Mouse (Mus musculus) neural tube, embryonic 14.5 days (tissue): Measurements from ENCODE around the gene Iqgap1. TPM values are rescaled to one million over a fixed set of nuclear protein-coding genes. Genes with fewer than 3 reads are reported as not detected.

Source experiments
- ATAC-seq: fragments of 200-750 bp; cut with Nextera tagmentation; 2 replicates; pipeline ENCODE4 v1.8.0; 2017; ENCODE audit warnings: low read depth, mild to moderate bottlenecking, moderate TSS enrichment, moderate library complexity
- H3K27ac ChIP-seq: fragments of 300-500 bp; sonication (generic); 2 replicates; pipeline ENCODE4 v1.5.1; 2014; ENCODE audit warnings: low read depth, mild to moderate bottlenecking, control low read depth, low read length, moderate library complexity, mixed read lengths
- H3K27me3 ChIP-seq: fragments of 300-500 bp; sonication (generic); 2 replicates; pipeline ENCODE4 v1.6.1; 2014; ENCODE audit warnings: low read length; ENCODE audit not compliant: control insufficient read depth, insufficient read depth
- H3K36me3 ChIP-seq: fragments of 300-500 bp; sonication (generic); 2 replicates; pipeline ENCODE4 v1.6.1; 2014; ENCODE audit warnings: low read length, mixed read lengths; ENCODE audit not compliant: control insufficient read depth, insufficient read depth
- H3K4me1 ChIP-seq: fragments of 300-500 bp; sonication (generic); 2 replicates; pipeline ENCODE4 v1.6.1; 2014; ENCODE audit warnings: low read length; ENCODE audit not compliant: control insufficient read depth, insufficient read depth
- H3K4me2 ChIP-seq: fragments of 300-500 bp; sonication (generic); 2 replicates; pipeline ENCODE4 v1.6.1; 2014; ENCODE audit warnings: mild to moderate bottlenecking, low read depth, low read length, control low read depth
- H3K4me3 ChIP-seq: fragments of 300-500 bp; sonication (generic); 2 replicates; pipeline ENCODE4 v1.5.1; 2014; ENCODE audit warnings: low read depth, low read length, control low read depth, mixed read lengths
- H3K9ac ChIP-seq: fragments of 300-500 bp; sonication (generic); replicated peaks from 2 replicates; pipeline ENCODE4 v1.6.1; 2014; ENCODE audit warnings: low read depth, mild to moderate bottlenecking, control low read depth, low read length, mixed read lengths
- H3K9me3 ChIP-seq: fragments of 300-500 bp; sonication (generic); 2 replicates; pipeline ENCODE4 v1.6.1; 2016; ENCODE audit warnings: low read length; ENCODE audit not compliant: control insufficient read depth
- WGBS: fragments of 180-500 bp; shearing (Covaris S2); extraction: QIAGEN DNeasy Blood & Tissue Kit; methylation state at CpG from one replicate; pipeline ENCODE4 v1.1.7; 2014; 5-methylcytosine and 5-hydroxymethylcytosine counted together
- polyA plus RNA-seq: library from polyadenylated mRNA; unstranded; fragments of >200 nt; fragmentation: Nextera tagmentation; extraction: Ambion mirVana; gene quantifications from 2 replicates; pipeline ENCODE4 v1.2.1, GENCODE M21; 2014

Gene Iqgap1
- polyA plus RNA-seq, 1 experiment from 2014 or later = 15.8 TPM

DNA sequence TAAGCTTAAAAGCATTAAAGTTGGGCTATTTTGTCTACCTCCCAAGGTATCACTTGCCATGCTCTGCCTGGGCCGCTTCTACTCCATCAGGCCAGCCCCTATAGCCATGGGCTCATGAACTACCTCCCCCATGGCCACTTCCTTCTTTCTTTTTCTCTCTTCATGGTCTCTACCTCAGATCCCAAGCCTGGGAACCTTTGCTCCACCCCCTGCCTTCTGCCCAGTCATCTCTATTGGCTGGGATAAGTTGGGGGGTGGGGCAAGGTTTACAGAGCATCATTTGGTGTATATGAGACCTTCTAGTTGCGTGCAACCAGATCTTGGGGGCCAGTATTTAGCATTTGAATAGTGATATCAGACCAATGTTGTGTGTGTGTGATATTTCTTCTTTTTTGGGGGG is 36.7 kb upstream of the Iqgap1 start:
- peaks cover 25% of the 10 kb centered on the region; the same call in 1 of the 2 replicates for H3K36me3 ChIP-seq
- no peak overlapping the region for H3K9ac ChIP-seq
- H3K9me3 ChIP-seq = no peaks in the 10 kb centered on the region
- H3K27me3 ChIP-seq = no peaks in the 10 kb centered on the region
- H3K4me2 ChIP-seq = peak overlapping the region; percentile 78
- no peak for ATAC-seq
- H3K4me3 ChIP-seq = peak overlapping the region; percentile 72; the same call in 1 of the 2 replicates
- peaks cover 27% of the 10 kb centered on the region for H3K4me1 ChIP-seq
- 80% methylated on average over 2 of the region's 2 CpGs for WGBS
- H3K27ac ChIP-seq = no peak overlapping the region

DNA sequence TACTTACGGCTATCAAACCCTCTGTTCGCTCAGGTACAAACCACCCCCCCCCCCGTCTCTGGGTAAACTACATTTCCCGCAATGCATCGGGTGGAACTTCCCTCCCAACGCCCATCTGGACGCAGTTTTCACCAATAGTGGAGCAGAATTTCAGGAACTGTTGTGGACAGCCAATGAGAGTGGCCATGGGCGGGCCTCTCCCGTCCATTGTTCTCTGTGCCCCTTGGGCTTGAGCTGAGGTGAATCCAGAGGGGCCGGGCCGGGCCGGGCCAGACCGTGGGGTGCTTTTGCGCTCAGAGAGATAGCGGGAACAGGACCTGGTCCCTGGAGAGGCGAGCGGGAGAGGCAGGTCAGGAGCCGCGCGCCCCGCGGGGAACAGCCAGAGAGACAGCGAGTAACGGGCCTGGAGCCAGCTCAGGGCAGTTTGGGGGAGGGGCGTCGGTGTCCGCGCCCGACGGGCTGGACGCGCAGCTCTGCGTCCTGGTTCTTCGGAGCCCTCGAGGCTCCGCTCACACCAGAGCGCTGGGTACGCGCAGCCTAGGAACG is 35.0 kb upstream of the Iqgap1 start, which contains the start of gene Zscan2:
Gene Zscan2, plus strand, starts transcription at position 192 of the 546 bp plus-strand sequence.
- Histone ChIP-seq H3K9ac (peak within 1 kb of the TSS; percentile 94), H3K4me2 (peak within 1 kb of the TSS; percentile 78), H3K36me3 (peaks cover 16% of the 10 kb centered on the region; the same call in 1 of the 2 replicates), H3K4me1 (peaks cover 27% of the 10 kb centered on the region), H3K27me3 (no peaks in the 10 kb centered on the region), H3K9me3 (no peaks in the 10 kb centered on the region), H3K27ac (peak within 1 kb of the TSS; percentile 89), H3K4me3 (peak within 1 kb of the TSS; percentile 72)
- under 1% methylated on average over 40 of the region's 40 CpGs for WGBS
- ATAC-seq = peak; percentile 98

DNA sequence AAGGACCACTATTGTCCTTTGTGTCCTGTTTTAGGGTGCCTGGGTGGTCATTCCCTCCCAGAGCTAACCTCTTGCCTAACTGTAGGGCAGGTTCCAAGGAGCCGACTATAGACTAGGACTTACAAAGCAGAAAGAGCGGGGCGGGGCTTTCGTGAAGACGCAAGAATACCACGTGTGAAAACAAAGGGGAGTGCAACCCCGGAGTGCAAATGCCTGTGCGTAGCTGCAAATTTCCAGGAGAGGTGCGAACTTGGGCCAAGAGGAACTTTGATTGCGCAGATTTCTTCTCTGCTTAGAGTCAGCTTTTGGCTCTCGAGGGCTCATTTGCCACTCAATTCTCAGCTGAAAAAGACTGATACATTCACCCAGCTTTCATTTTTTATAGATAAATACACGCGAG is 34.5 kb upstream of the Iqgap1 start:
- Histone ChIP-seq H3K9ac (peak overlapping the region; percentile 94), H3K9me3 (no peaks in the 10 kb centered on the region), H3K27me3 (no peaks in the 10 kb centered on the region), H3K27ac (peak overlapping the region; percentile 41; the same call in 1 of the 2 replicates), H3K36me3 (peaks cover 12% of the 10 kb centered on the region; the same call in 1 of the 2 replicates), H3K4me1 (peaks cover 27% of the 10 kb centered on the region), H3K4me3 (peak overlapping the region; percentile 72), H3K4me2 (peak overlapping the region; percentile 78)
- 1% methylated on average over 13 of the region's 13 CpGs for WGBS
- peak; percentile 77 for ATAC-seq

DNA sequence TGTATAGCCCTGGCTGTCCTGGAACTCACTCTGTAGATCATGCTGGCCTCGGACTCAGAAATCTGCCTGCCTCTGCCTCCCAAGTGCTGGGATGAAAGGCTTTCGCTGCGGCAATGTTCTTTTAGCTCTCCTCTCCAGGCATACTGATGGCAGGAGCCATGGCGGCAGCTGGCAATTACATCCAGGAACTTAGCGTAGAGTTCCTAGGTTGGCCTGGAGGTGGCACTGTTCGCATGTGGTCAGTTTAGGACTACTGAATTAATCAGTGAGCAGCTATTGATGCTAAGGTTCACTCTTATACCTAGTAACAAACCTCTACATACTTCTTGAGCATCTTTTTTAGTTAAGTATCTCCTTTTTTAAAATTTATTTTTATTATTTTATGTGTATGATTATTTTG is 31.4 kb upstream of the Iqgap1 start:
- Histone ChIP-seq H3K4me3 (no peak overlapping the region), H3K4me2 (no peak overlapping the region), H3K9ac (no peak overlapping the region), H3K36me3 (no peaks in the 10 kb centered on the region), H3K4me1 (peaks cover 3% of the 10 kb centered on the region), H3K9me3 (no peaks in the 10 kb centered on the region), H3K27me3 (no peaks in the 10 kb centered on the region), H3K27ac (no peak overlapping the region)
- 38% methylated on average over 6 of the region's 6 CpGs for WGBS
- ATAC-seq = no peak

DNA sequence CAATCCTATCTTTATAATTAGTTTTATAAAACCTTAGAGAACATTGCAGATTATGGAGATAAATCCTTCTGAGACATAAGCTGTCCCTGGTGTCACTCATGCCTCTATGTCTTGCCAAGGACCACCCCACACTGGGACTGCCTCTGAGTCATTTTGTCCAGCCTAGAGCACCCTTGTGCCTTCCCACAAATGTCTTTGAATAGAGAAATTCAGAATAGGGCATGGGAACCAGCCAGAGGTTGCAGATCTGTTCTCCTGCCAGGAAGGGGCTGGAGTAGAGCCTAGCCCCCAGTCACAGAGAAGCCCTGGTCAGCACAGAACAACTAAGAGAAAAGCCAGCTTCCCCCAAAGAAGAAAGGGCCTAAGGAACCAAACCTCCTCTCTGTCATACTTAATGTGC is 29.5 kb upstream of the Iqgap1 start:
- H3K9me3 ChIP-seq = no peaks in the 10 kb centered on the region
- no peak overlapping the region for H3K27ac ChIP-seq
- no peak for ATAC-seq
- H3K4me3 ChIP-seq = no peak overlapping the region
- H3K4me2 ChIP-seq = no peak overlapping the region
- no peaks in the 10 kb centered on the region for H3K36me3 ChIP-seq
- no peaks in the 10 kb centered on the region for H3K27me3 ChIP-seq
- H3K4me1 ChIP-seq = no peaks in the 10 kb centered on the region
- no peak overlapping the region for H3K9ac ChIP-seq

DNA sequence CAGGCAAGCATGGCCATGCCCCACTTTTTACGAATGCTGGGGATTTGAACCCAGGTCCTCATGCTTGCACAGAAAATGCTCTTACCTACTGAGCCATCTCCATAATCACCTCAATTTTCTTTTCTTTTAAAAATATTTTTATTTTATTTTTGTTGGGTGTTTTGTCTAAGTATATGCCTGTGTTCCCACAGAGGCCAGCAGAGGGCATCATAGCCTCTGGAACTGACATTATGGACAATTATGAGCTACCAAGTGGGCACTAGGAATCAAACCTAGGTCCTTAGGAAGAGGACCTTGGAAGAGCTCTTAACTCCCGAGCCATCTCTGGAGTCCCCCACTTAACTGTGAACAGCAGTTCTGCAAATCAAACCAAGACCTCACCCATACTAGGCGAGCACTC is 27.4 kb upstream of the Iqgap1 start:
- Histone ChIP-seq H3K9me3 (no peaks in the 10 kb centered on the region), H3K27me3 (no peaks in the 10 kb centered on the region), H3K9ac (no peak overlapping the region), H3K36me3 (no peaks in the 10 kb centered on the region), H3K4me3 (no peak overlapping the region), H3K27ac (no peak overlapping the region), H3K4me2 (no peak overlapping the region), H3K4me1 (no peaks in the 10 kb centered on the region)
- ATAC-seq = no peak
- WGBS = 96% methylated on average over 3 of the region's 3 CpGs

DNA sequence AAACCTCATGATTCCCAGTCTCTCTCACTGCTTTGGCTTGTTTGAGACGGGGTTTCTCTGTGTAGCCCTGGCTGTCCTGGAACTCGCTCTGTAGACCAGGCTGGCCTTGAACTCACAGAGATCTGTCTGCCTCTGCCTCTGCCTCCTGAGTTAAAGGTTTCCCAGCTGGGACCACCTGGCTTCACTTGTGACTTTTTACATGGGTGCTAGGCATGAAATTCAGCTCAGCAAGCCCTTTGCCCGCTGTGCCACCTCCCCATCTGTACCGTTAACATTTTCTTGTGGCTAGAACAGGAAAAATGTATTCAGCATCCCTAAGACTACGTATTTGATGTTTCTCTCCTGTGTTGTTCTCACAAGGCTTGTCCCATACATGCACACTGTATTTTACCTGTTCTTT is 24.7 kb upstream of the Iqgap1 start:
- Histone ChIP-seq H3K4me1 (no peaks in the 10 kb centered on the region), H3K4me2 (no peak overlapping the region), H3K4me3 (no peak overlapping the region), H3K36me3 (no peaks in the 10 kb centered on the region), H3K9ac (no peak overlapping the region), H3K9me3 (no peaks in the 10 kb centered on the region), H3K27ac (no peak overlapping the region), H3K27me3 (no peaks in the 10 kb centered on the region)
- ATAC-seq = no peak
- 82% methylated on average over 5 of the region's 5 CpGs for WGBS

DNA sequence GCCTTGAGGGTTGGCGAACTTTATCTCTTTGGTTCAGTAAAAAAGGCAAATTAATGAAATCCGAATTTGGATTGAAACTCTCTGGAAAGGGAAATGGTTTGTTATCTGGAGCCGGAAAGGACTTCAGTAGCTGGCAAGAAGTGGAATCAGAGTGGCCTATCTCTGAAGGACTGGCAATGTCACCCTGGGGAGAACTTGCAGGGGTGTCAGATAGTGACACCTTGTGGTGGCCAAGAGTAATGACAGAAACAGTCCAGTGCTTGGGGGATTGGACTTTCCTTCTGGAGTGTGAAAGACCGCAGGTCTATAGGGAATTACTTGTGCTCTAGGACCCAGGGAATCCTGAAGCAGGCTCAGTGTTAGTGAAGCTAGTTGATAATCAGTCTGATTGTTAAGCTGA is 23.9 kb upstream of the Iqgap1 start:
- no peaks in the 10 kb centered on the region for H3K4me1 ChIP-seq
- 38% methylated on average over 4 of the region's 4 CpGs for WGBS
- no peak overlapping the region for H3K9ac ChIP-seq
- H3K4me3 ChIP-seq = no peak overlapping the region
- peak; percentile 51; the same call in 1 of the 2 replicates for ATAC-seq
- H3K9me3 ChIP-seq = no peaks in the 10 kb centered on the region
- no peak overlapping the region for H3K4me2 ChIP-seq
- no peaks in the 10 kb centered on the region for H3K36me3 ChIP-seq
- H3K27ac ChIP-seq = no peak overlapping the region
- H3K27me3 ChIP-seq = no peaks in the 10 kb centered on the region

DNA sequence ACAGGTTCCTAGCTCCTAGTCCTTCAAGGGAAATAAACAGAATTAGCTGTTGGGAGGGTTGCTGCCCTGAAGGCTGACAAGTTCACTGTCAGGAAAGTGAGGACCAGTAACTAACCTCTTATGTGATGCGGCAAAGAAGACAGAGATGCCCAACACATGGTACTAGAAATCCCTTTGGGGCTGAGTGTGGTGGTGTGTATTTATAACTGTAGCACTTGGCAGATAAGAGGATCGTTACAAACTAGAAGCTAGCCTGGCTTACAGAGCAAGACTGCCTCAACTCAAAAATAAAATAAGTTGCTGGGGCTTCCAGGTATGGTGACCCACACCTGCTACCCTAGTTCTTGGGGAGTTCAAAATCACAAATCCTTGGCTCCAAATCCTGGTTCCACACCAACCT is 23.5 kb upstream of the Iqgap1 start:
- Histone ChIP-seq H3K9ac (no peak overlapping the region), H3K4me3 (no peak overlapping the region), H3K36me3 (no peaks in the 10 kb centered on the region), H3K27me3 (no peaks in the 10 kb centered on the region), H3K9me3 (no peaks in the 10 kb centered on the region), H3K4me2 (no peak overlapping the region), H3K27ac (no peak overlapping the region), H3K4me1 (no peaks in the 10 kb centered on the region)
- WGBS = 89% methylated on average over 2 of the region's 2 CpGs
- ATAC-seq = no peak
